Mouse (Mus musculus) spleen, adult 2 months (tissue): ENCODE results near the gene Ufsp1. TPM values are rescaled to one million over a fixed set of nuclear protein-coding genes. Genes with fewer than 3 reads are reported as not detected.

Experiments
- DNase-seq, 2 experiments: peaks; one replicate each; pipeline versions ENCODE4 v3.0.0 to v3.0.0-alpha.2; 2012 to 2021; ENCODE audit warnings: low spot score in 2 of 2, low read depth in 1 of 2
- H3K27ac ChIP-seq: fragments of 200-500 bp; 2 replicates; pipeline ENCODE4 v1.5.1; 2012; ENCODE audit warnings: low read length, inconsistent platforms; ENCODE audit not compliant: insufficient read depth
- H3K27me3 ChIP-seq: fragments of 200-500 bp; 2 replicates; pipeline ENCODE4 v1.6.1; 2012; ENCODE audit warnings: mild to moderate bottlenecking, moderate library complexity, low read length, inconsistent platforms; ENCODE audit not compliant: control insufficient read depth, insufficient read depth
- H3K36me3 ChIP-seq: fragments of 200-500 bp; 2 replicates; pipeline ENCODE4 v1.6.1; 2012; ENCODE audit warnings: mild to moderate bottlenecking, low read length, inconsistent platforms; ENCODE audit not compliant: control insufficient read depth, insufficient read depth
- H3K4me1 ChIP-seq: fragments of 200-500 bp; 2 replicates; pipeline ENCODE4 v1.6.1; 2011; ENCODE audit warnings: inconsistent platforms; ENCODE audit not compliant: control insufficient read depth, insufficient read depth, insufficient read length
- H3K4me3 ChIP-seq: fragments of 200-500 bp; 2 replicates; pipeline ENCODE4 v1.5.1; 2011; ENCODE audit warnings: mild to moderate bottlenecking, inconsistent platforms; ENCODE audit not compliant: insufficient read depth, insufficient read length; ENCODE audit errors: extremely low read depth
- CTCF ChIP-seq: fragments of 200-500 bp; IDR thresholded peaks from 2 replicates; pipeline ENCODE4 v1.5.1; 2011; ENCODE audit warnings: mild to moderate bottlenecking, inconsistent platforms; ENCODE audit not compliant: insufficient read depth, insufficient read length, insufficient replicate concordance; ENCODE audit errors: extremely low read depth
- POLR2A ChIP-seq: fragments of 200-500 bp; IDR thresholded peaks from 2 replicates; pipeline ENCODE4 v1.6.1; 2011; ENCODE audit warnings: low read depth, low read length, inconsistent platforms
- WGBS: fragments of 180-500 bp; shearing (Covaris S2); methylation state at CpG from one replicate; pipeline ENCODE4 v1.1.7; 2018; 5-methylcytosine and 5-hydroxymethylcytosine counted together
- polyA plus RNA-seq: library from polyadenylated mRNA; depleted of rRNA; stranded (reverse); fragments of >200 nt; gene quantifications from 2 replicates; pipeline ENCODE4 v1.2.3, GENCODE M21; 2012

Gene Ufsp1
- polyA plus RNA-seq, 1 experiment: 10.3 TPM

- TF ChIP-seq CTCF (no peak), POLR2A (no peak)
- Histone ChIP-seq H3K36me3 (no peaks in the 10 kb centered on the region), H3K27ac (peak overlapping the region; percentile 61; the same call in 1 of the 2 replicates), H3K27me3 (peaks cover 17% of the 10 kb centered on the region), H3K4me1 (peaks cover 15% of the 10 kb centered on the region), H3K4me3 (no peak overlapping the region)
- WGBS: 75% methylated on average over 13 of the region's 13 CpGs
- DNase-seq: no peak
Observed at GRCm38 (mm10) chr5:137289591-137290365, 4.7 kb upstream of the Ufsp1 start.

- Histone ChIP-seq H3K36me3 (0 out of 2 replicates have a peak, but pooled peaks cover 4% of the 10 kb centered on the region), H3K27ac (peak overlapping the region; percentile 35; the same call in 1 of the 2 replicates), H3K4me3 (no peak overlapping the region), H3K4me1 (peaks cover 18% of the 10 kb centered on the region), H3K27me3 (peaks cover 17% of the 10 kb centered on the region)
- DNase-seq: peak in 1 of 2 experiments; percentile 67
- 29% methylated on average over 15 of the region's 15 CpGs for WGBS
- TF ChIP-seq POLR2A: no peak
- TF ChIP-seq CTCF: peak; percentile 55; the same call in 1 of the 2 replicates
Observed at GRCm38 (mm10) chr5:137290677-137291076, 3.8 kb upstream of the Ufsp1 start.

DNA sequence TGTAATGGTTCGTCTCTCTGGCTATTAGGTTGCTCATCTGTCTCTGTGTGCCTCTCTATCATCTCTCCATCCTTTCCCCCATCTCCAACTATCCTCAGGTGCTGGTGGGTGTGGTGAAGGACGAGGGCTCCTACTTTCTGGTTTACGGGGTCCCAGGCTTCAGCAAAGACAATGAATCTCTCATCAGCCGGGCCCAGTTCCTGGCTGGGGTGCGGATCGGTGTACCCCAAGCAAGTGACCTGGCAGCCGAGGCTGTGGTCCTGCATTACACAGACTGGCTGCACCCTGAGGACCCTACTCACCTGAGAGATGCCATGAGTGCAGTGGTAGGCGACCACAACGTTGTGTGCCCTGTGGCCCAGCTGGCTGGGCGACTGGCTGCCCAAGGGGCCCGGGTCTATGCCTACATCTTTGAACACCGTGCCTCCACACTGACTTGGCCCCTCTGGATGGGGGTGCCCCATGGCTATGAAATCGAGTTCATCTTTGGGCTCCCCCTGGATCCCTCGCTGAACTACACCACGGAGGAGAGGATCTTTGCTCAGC, 3.0 kb upstream of the Ufsp1 start:
- Histone ChIP-seq H3K27me3 (peaks cover 17% of the 10 kb centered on the region), H3K36me3 (peaks cover 10% of the 10 kb centered on the region), H3K27ac (no peak overlapping the region), H3K4me3 (no peak overlapping the region), H3K4me1 (peaks cover 18% of the 10 kb centered on the region)
- no peak for TF ChIP-seq CTCF
- 84% methylated on average over 15 of the region's 15 CpGs for WGBS
- DNase-seq: no peak

DNA sequence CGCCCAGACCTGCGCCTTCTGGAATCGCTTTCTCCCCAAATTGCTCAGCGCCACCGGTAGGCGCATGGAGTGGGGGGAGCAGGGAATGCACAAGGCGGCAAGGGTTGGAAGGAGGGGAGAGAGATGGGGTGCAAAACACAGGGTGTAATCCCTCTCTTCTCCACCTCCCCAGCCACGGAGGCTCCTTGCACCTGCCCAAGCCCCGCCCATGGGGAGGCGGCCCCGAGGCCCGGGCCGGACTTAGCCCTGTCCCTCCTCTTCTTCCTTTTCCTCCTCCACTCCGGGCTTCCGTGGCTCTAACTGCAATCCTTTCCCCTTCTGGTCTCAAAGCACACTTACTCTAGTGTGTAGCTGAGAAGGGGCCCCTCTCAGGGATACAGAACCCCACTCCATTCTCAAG, 1.1 kb upstream of the Ufsp1 start:
- peak in 1 of 2 experiments; percentile 73 for DNase-seq
- Histone ChIP-seq H3K36me3 (peaks cover 27% of the 10 kb centered on the region), H3K27me3 (peaks cover 12% of the 10 kb centered on the region), H3K4me1 (peaks cover 13% of the 10 kb centered on the region; the same call in 1 of the 2 replicates), H3K27ac (peak overlapping the region; percentile 69; the same call in 1 of the 2 replicates), H3K4me3 (peak overlapping the region; percentile 65)
- no peak for TF ChIP-seq POLR2A
- TF ChIP-seq CTCF: no peak
- 0% methylated on average over 14 of the region's 15 CpGs for WGBS

DNA sequence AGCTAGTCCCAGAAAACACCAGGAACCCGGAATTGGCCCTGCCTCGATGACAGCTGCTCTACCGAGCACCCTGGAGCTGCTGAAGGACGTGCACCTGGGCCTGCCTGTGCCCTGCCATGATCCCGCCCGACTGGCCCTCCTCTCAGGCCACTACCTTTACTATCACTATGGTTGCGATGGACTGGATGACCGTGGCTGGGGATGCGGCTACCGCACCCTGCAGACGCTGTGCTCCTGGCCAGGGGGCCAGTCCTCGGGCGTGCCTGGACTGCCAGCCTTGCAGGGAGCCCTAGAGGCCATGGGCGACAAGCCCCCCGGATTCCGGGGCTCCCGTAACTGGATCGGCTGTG, 290 bp downstream of the Ufsp1 start:
- H3K27ac ChIP-seq: peak overlapping the region; percentile 70
- 0 out of 2 replicates have a peak, but pooled peaks cover 1% of the 10 kb centered on the region for H3K27me3 ChIP-seq
- peaks cover 40% of the 10 kb centered on the region for H3K36me3 ChIP-seq
- TF ChIP-seq POLR2A: no peak
- no peak for TF ChIP-seq CTCF
- no peak for DNase-seq
- H3K4me1 ChIP-seq: peaks cover 10% of the 10 kb centered on the region; the same call in 1 of the 2 replicates
- H3K4me3 ChIP-seq: peak overlapping the region; percentile 79
- WGBS: 30% methylated on average over 18 of the region's 18 CpGs

DNA sequence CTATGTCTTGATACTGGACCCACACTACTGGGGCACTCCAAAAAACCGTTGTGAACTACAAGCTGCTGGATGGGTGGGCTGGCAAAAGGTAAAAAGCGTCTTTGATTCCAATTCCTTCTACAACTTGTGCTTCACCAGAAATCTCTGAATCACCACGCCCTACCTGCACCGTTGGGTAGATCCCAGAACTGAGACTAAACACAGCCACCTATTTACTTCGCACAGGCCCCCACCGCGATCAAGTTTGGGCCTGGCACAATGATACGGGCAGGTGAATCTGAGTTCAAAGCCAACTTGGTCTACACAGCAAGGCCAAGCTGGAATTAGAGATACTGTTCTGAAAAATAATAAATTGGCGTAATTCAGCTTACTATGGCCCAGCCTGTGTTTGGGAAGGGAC, 867 bp downstream of the Ufsp1 start:
- H3K4me3 ChIP-seq: no peak overlapping the region
- no peak overlapping the region for H3K27ac ChIP-seq
- H3K4me1 ChIP-seq: peaks cover 10% of the 10 kb centered on the region; the same call in 1 of the 2 replicates
- DNase-seq: no peak
- TF ChIP-seq CTCF: no peak
- TF ChIP-seq POLR2A: no peak
- 88% methylated on average over 9 of the region's 9 CpGs for WGBS
- 0 out of 2 replicates have a peak, but pooled peaks cover 1% of the 10 kb centered on the region for H3K27me3 ChIP-seq
- H3K36me3 ChIP-seq: peaks cover 46% of the 10 kb centered on the region
